Mouse (Mus musculus): ENCODE measurements around the gene Dmpk.
A peak's percentile ranks its signal among the peaks of the same experiment; 100 is the strongest.
"Not testable (repeated sequence)": the region's sequence is repeated elsewhere in the genome, so short reads cannot be mapped to it uniquely, and the experiment has no call there.

Dmpk gene

DNA sequence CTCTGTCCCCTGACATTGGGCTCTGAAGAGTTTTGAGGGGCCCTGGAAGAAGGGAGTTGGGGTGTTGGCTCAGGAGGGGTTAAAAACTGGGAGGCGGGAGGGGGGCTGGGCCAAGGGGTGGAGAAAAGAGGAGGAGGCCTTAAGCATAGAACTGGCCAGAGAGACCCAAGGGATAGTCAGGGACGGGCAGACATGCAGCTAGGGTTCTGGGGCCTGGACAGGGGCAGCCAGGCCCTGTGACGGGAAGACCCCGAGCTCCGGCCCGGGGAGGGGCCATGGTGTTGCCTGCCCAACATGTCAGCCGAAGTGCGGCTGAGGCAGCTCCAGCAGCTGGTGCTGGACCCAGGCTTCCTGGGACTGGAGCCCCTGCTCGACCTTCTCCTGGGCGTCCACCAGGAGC lies at the start of gene Dmpk:
Dmpk (plus strand) TSS at position 149 of the 400 bp plus-strand sequence.
- peak; percentile 62 for DNase-seq

- no peak for DNase-seq
These were observed 39.0 kb upstream of the Dmpk start for GRCm38 (mm10) chr7:19044616-19045015.

DNA sequence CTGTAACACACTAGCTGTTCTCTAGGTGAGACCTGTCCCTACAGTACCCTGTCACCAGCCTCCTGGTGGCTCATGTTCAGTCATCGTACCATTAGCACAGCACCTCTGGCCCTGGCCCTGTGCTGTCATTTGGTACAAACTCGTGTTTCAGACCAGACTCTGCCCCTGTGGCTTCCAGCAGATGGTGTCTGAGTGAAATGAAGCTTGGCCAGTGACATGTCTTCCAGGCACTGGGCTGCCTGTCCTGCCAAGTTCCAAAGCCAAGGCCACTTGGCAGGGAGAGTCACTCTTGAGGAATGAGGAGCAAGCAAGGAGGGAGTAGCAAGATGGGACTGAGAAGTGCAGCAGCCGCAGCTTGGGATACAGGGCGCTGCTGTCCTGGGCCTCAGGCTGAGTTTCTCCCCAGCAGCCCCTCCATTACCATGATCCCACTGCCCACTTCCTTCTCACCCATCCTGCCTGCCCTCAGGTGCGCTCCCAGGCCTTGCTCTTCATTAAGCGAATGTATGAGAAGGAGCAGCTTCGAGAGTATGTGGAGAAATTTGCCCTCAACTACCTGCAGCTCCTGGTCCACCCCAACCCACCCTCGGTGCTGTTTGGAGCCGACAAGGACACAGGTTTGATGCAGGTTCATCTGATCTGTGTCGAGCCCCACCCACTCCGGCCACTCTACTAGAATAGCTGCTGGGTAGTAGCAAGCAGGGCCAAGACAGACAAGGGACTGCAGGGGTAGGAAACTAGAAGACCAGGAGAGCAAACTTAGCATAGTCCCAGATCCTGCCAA lies 37.2 kb upstream of the Dmpk start:
- DNase-seq = no peak

DNA sequence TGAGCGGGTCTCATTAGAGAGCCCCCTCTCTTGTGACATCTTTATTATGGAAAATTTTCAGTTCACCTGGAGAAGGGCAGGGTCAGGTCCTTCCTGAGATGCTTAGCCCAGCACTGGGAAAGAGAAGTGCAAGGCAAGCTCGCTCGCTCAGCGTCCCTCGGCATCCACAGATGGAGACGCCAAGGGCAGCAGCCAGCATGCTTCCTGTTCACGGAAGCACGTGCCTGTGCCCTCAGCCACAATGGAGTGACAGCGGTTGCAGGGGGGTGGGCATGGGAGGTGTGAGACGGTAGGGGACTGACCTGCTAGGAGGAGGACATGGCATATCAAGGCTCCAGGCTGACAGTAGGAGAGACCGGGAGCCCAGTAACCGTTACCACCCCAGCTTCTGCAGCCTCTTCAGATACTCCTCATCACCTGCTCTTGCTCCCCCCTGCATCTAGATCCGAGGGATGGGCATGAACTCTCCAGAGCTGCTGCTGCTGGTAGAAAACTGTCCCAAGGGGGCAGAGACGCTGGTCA lies 35.6 kb upstream of the Dmpk start:
- no peak for DNase-seq

DNA sequence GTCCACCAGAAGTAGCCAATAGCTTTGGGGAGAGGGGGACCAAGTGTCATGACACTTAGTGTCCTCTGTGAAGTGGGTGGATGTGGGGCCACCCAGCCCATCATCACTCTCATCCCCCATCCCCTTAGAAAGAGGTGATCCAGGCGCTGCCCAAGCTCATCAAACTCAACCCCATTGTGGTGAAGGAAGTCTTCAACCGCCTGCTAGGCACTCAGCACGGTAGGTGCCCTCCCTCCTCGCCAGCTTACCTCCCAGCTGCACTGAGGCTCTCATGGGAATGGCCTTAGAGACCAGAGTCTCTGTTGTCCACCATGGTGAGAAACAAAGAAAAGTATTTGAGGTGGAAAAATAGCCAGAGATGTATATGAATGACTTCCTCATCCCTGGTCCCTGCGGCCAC lies 34.4 kb upstream of the Dmpk start:
- no peak for DNase-seq

DNA sequence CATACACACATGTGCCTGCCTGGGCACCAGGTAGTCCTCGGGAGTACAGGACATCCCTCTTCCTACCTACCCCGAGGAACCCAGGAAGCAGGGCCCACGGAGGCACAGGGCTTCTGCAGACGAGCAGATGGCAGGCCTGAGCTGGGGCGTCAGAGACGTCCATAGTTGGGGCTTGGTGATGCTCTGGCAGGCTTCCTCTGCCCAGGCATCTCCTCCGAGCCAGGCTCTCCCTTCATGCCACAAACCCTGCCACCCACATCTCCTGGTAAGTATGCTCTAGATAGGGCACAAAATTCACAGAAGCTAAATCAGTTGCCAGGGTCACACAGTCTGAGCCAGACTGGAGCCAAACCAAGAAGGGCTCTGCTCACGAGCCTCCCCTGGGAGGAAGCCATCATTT lies 33.5 kb upstream of the Dmpk start:
- no peak for DNase-seq

GRCm38 (mm10) chr7:19051161-19051560 lies 32.5 kb upstream of the Dmpk start:
- DNase-seq = no peak

GRCm38 (mm10) chr7:19052345-19053135 lies 31.1 kb upstream of the Dmpk start:
- no peak for DNase-seq

DNA sequence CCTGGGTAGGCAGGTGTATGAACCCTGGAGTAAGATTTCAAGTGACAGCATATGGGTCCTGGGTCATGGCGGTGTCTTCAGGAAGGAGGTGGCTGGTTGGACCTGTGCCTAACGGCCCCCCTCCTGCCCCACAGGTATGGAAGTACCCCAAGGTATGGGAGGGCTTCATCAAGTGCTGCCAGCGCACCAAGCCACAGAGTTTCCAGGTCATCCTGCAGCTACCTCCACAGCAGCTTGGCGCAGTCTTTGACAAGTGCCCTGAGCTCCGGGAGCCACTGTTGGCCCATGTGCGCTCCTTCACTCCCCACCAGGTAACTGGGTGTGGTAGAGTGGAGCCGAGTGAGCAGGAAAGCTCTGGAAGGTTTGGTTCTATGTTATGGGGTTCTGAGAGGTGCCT lies 30.5 kb upstream of the Dmpk start:
- no peak for DNase-seq

DNA sequence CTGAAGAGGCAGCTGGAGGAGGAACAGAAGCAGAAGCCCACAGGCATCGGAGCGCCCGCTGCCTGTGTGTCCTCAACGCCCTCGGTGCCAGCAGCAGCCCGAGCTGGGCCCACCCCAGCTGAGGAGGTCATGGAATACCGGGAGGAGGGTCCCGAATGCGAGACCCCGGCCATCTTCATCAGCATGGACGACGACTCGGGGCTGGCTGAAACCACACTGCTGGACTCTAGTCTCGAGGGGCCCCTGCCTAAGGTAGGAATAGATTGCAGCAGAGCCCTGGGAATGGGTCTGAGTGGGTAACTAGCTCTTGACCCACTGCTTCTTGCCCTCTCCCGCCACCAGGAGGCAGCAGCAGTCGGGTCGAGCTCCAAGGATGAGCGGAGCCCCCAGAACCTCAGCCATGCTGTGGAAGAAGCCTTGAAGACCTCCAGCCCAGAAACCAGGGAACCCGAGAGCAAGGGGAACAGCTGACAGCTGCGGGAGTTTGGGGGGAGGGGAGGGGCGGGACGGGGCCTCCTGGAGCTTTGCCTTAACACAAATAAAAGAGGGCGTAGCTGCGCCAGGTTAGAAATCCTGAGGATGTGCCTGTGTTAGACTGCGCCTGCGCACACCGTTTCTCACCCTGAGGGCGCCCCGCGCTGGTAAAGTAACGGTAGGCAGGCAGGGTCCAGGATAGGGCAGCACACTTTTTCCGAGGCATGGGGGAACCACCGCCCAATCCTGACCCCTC lies 29.4 kb upstream of the Dmpk start, which contains the start of gene Rsph6a:
Rsph6a (plus strand) TSS at position 644 of the 730 bp plus-strand sequence.
- DNase-seq = peak; percentile 76

DNA sequence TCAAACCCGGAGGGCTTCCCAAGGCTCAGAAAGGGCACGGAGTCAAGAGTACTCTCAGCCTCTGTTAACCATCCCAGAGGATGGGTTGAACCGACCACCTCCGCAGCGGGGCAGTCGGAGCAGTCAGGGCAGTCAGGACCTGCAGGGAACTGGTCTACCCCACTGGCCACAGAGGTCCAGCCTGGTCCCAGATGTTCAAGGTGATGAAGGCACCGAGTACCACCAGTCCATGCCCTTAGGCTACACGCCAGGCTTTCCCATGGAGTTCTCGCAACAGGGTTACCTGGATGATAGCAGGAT lies 28.9 kb upstream of the Dmpk start:
- no peak for DNase-seq

GRCm38 (mm10) chr7:19055108-19055507 lies 28.5 kb upstream of the Dmpk start:
- no peak for DNase-seq

DNA sequence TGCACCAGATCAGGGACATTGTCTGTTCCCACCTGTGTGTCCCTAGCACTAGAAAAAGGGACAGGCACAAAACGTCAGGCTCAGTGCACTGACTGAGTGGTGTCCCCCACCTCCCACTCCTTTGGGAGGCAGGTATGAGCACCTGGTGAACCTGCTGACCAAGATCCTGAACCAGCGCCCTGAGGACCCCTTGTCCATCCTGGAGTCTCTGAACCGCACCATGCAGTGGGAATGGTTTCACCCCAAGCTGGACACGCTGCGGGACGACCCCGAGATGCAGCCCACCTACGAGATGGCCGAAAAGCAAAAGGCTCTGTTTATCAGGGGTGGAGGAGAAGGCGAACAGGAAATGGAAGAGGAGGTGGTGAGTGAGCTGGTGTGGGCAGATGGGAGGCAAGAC lies 26.2 kb upstream of the Dmpk start:
- DNase-seq = no peak

DNA sequence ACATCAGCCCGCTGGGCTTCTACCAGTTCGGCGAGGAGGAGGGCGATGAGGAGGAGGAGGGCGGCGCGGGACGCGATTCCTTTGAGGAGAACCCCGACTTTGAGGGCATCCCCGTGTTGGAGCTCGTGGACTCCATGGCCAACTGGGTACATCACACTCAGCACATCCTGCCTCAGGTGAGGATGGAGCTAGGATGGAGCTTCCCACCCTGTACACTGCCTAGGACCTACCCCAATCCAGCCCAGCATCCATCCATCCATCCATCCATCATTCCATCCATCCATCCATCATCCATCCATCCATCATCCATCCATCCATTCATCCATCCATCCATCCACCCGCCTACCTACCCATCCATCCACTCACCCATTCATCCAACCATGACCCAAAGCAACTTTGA lies 17.8 kb upstream of the Dmpk start:
- DNase-seq = no peak

GRCm38 (mm10) chr7:19067063-19067462 lies 16.6 kb upstream of the Dmpk start:
- no peak for DNase-seq

DNA sequence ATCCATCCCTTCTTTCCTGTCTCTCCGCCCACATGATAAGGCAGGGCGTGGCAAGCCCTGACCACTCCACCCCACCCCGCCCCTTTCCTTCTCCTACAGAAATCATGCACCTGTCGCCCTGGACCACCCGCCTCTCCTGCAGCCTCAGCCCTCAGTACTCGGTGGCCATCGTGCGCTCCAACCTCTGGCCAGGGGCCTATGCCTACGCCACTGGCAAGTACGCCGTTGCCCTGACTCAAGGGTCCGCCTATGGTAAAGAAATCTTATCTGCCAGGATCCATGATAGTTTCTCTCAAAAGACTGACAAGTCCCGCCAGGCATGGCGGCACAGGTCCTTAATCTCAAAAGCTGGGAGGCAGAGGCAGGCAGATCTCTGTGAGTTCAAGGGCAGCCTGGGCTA lies 15.7 kb upstream of the Dmpk start:
- no peak for DNase-seq

DNA sequence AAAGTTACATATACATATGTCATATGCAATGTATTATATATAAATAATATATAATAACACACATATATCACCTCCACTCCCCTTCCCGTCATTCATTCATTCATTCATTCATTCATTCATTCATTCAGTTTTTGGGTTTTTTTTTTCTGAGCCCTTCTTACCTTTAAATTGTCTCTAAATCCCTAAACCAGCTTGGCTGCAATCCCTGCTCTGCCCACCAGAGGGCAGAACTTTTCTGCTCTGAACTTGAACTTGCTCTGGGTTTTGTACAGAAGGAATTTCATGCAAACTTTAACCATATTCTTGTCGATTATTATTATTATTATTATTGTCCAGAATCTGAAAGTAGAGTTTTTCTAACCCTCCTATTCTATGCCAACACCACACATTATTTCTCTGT lies 14.9 kb upstream of the Dmpk start:
- DNase-seq = peak; percentile 86

DNA sequence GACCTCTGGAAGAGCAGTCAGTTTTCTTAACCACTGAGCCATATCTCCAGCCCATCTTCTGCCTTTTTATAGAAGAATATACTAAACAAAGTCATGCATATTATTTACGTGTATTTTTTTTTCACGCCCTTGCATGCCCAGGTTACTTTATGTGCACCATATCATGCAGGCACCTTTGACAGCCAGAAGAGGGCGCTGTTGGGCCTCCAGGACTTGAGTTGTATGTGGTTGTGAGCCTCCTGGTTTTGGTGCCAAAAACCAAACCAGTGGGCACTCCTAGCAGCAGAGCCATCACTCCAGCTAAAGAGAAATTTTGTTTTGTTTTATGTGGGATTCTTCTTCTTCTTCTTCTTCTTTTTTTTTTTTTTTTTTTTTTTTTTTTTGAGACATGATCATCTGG lies 14.1 kb upstream of the Dmpk start:
- peak; percentile 37 for DNase-seq

DNA sequence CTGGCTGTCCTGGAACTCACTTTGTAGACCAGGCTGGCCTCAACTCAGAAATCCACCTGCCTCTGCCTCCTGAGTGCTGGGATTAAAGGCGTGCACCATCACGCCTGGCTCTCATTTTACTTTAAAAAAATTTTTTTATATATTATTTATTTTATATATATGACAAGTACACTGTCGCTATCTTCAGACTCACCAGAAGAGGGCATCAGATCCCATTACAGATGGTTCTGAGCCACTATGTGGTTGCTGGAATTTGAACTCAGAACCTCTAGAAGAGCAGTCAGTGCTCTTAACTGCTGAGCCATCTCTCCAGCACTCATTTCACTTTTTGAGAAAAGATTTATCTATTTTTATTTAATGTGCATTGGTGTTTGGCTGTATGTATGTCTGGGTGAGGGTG lies 12.6 kb upstream of the Dmpk start:
- not testable (repeated sequence) for DNase-seq

GRCm38 (mm10) chr7:19073504-19073903 lies 10.1 kb upstream of the Dmpk start:
- peak; percentile 68 for DNase-seq

GRCm38 (mm10) chr7:19074494-19074893 lies 9.2 kb upstream of the Dmpk start:
- DNase-seq = no peak

GRCm38 (mm10) chr7:19075231-19075630 lies 8.4 kb upstream of the Dmpk start:
- DNase-seq = no peak
